Mouse (Mus musculus): ENCODE data around the gene Cebpe.

Cebpe gene

DNA sequence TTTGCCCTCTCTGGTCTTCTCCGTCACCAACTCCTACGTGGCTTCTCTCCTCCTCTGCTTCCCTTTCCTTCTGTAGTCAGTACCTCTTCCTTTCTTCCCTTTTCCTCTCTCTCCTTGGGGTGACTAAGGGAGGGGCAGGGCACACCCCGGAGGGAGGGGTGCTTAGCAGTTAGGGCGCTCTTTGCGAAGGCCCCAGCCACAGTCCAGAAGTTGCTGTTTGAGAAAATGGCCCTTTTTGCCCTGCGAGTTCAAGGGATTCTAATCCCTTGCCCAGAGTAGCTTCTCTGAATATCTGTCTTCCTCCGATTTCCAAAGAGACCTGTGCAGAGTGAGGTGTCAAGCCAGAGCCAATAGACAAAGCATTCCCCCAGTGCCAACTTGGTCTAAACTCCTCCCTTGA lies at the start of gene Cebpe:
Cebpe (minus strand) TSS at position 101 of the 400 bp plus-strand sequence.
- DNase-seq (ENCODE audit: low spot score in 2 of 2): no peak

DNA sequence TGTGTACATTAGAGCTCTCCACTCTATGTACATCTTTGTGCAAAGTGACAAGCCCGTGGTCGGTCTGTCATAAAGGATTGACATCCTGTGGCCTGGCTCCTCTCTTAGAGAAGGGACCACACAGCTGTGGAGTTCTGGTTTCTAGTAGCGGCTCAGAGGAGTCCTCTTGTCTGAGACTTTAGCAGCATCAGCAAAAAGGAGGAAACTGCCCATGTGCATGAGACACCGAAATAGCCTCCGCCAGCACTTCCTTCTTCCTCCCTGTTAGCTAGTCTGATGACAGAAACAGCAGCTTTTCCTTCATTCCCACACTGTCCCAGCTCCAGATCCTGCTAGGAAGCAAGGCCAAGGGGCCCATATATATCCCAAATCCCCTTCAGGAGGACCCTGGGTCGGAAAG lies 44.4 kb upstream of the Cebpe start:
- DNase-seq (ENCODE audit: low spot score in 2 of 2): no peak

DNA sequence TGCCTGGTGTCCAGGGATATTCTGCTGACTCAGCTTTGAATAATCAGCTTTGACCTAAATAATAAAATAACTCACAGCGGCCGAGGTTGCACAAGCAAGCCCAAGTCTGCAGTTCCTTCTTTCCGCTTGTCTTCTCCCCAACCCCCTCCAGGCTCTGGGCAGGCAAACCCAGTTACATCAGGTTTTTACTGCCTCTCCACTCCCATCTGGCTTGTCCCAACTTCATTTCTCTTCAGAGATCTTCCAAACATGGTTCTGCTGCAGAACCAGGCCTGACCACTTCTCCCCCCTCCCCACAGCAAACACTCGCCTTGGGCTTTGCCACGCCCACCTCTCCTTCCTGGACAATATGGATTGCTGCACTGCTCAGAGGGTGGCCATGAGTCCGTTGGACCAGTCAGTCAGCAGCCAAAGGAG lies 42.6 kb upstream of the Cebpe start:
- DNase-seq (ENCODE audit: low spot score in 2 of 2): no peak

DNA sequence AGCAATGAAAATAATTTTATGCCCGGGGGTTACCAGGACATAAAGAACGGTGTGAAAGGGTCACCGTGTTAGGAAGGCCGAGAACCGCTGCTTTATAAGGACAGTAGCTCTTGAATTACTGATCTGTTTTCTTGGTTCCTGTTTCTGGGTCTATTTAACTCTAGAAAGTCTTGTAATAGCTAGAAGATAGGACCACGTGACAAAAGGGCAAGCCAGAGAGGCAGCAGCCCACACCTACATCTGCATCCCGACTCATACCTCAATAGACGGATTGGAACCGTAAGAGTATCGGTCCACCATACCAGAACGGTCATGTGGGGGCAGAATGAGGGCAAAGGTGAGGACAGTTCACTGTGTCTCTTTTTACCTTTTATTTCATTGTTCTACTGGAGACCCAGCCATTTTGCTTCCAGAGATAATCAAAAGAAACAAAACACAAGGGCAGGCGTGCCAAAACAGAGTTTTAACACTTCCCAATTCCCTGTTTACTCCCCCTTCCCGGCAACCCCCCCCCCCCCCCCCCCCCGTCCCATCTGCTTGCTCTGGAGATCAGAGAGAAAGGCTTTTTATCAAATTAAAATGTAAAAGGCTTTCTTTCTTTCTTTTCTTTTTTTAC lies 42.1 kb upstream of the Cebpe start:
- DNase-seq (ENCODE audit: low spot score in 2 of 2): no peak

DNA sequence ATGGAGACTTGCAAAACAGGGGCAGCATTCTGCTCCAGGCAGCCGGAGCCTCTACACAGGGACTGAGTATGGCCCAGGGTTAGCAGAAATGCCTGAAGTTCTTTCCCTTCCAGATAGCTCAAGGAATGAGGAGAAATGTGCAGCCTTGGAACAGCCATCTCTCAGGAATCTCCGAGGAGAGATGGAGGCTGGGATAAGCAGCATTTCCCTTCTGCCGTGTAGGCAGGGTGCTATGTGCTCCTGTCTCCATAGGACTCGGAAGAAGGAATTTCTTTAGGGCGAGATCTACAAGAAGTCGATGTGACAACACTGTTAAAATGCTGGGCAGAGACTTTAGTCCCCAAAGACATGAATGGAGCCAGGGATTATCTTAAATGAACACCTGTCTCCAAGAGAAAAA lies 41.0 kb upstream of the Cebpe start:
- no peak for DNase-seq (ENCODE audit: low spot score in 2 of 2)

DNA sequence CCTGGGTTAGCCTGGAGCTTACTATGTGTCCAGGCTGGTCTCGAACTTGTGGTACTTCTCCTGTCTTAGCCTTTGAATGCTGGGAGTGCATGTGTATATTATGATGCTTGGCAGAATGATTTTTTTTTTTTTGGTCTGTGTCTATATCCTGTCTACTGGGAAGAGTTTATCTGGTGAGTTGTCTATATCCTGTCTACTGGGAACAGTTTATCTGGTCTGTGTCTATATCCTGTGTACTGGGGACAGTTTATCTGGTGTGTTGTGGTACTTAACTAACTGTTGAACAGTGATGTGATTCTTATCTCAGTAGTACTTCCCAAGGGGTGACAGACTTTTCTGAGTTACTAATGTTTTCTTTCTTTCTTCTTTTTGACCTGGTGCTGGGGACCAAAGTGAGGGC lies 39.8 kb upstream of the Cebpe start:
- no peak for DNase-seq (ENCODE audit: low spot score in 2 of 2)

DNA sequence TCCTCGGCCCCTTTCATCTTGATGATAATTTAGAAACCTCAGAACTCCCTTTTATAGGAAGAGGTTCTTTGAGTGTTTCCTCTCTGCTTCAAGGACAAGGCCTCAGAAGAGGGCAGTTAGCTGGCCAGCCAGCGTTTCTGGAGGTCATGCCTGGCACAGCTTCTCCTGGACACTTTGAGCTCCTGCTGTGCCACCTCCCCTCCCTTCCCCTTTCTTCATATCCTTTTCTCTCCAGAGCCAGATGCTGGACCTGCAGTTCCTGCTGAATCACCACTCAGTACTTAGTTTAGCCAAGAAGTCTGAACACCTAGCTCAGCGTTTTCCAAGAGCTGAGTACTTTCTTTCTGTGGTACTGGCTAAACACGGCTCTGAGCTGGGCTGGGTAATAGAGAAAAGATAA lies 37.3 kb upstream of the Cebpe start:
- DNase-seq (ENCODE audit: low spot score in 2 of 2): no peak

DNA sequence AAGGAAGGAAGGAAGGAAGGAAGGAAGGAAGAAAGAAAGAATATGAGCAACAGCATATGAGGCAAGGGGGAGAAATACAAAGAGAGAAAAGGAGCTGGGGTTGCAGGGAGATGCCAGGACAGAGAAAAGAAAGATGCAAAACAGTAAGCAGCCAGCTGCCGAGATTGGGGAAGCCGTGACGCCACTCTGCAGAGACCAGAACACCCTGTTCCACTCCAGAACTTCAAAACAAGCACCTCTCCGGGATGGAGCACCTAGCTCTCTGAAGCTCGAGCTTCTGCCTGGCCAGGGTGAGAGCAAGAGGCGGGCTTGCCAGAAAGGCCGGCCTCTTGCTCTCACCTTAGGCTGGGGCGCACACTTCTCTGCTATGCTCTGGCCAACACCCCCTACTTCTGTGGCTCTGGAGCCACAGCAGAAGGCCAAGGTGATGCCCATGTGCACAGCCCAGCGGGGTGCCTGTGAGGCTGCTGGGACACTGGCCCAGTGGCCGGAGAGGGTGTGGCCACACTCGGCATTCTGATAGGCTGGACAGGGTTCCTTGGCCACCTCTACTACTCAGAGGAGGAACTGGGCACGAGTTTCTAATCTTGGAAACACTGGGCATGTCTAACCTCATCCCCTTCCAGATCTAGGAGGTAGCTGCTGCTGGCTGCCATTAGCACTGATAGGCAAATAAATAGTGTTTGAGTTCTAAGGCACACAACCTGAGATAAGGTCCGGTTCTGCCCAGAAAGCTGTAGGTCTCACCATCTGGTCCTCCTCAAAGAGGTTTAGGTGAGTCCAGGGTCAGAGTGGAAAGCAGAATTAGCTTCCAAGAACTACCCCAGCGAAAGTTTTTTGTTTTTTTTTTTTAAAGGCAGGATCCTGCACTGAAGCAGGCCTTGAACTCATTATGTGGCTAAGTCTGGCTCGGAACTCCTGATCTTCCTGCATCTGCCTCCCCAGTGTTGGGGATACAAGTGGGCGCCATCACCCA lies 36.3 kb upstream of the Cebpe start:
- no peak for DNase-seq (ENCODE audit: low spot score in 2 of 2)

DNA sequence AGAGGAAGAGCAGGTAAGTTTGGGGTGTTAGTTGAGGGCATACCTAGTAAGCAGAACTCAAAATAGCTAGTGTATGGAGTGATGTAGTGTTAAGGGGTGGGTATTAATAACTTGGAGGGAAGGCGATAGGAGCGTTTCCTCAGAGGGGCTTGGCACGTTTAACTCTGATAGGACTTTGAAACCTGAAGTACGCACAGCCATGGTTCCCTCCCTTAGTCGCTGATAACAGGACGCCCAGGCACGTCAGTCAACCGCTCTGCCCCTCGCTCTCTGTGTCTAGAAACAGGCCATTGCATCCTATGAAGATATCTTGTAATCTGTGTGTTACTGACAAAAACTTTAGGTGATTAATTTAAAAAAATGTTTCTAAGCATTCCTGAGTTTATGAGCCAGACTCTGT lies 34.1 kb upstream of the Cebpe start:
- no peak for DNase-seq (ENCODE audit: low spot score in 2 of 2)

DNA sequence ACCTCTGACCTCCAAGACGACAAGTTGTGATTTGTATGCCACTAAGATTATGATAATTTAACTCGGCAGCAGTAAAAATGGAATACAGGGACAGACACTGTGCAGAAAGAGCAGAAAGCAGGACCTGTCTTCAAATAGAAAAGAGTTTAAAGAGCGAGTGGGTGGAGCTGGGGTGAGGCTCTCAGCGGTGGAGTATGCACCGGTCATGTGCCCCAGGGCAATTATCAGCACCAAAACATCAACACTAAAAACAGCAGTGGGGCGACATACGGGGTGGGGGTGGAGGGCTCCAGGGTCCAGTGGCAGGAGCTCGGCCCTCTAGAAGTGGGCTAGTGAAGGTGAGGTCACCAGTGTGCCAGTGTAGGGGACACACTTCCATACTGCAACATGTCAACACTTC lies 32.5 kb upstream of the Cebpe start:
- DNase-seq (ENCODE audit: low spot score in 2 of 2): no peak

DNA sequence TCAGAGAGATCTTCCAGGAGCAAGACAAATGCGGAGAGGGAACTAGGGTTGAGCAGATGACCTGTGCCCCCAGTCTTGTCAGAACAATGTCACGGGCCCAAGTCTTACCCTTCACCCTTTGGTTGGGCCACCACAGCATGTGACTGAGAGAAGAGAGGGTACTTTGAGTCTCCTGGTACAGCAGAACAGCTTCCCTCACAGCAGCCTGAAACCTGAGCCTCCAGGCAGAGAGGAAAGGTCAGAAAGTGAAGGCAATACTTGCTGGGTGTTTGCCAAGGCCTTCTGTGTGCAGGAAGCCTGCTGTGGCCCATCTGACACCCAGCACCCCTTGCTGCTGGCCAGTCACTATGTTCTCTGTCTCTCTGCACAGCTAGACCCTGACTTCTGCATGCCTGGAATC lies 30.4 kb upstream of the Cebpe start:
- no peak for DNase-seq (ENCODE audit: low spot score in 2 of 2)

DNA sequence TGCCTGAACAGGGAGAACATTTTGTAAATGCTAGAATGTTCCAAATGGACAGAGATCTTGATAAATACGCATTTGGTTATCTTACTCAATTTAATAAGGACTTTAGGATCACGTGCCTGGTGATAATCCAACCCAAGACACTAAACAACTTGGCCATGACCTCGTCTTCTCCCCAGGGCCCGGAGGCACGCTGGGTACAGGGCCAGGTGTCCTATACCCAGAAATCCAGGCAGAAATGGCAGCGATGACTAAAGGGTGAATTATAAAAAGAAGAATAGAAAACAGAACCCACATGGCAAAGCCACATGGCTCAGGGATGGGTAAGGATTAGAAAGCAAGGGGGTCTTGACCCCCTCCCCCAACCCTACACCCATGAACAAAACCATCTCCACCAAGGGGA lies 29.7 kb upstream of the Cebpe start:
- no peak for DNase-seq (ENCODE audit: low spot score in 2 of 2)

DNA sequence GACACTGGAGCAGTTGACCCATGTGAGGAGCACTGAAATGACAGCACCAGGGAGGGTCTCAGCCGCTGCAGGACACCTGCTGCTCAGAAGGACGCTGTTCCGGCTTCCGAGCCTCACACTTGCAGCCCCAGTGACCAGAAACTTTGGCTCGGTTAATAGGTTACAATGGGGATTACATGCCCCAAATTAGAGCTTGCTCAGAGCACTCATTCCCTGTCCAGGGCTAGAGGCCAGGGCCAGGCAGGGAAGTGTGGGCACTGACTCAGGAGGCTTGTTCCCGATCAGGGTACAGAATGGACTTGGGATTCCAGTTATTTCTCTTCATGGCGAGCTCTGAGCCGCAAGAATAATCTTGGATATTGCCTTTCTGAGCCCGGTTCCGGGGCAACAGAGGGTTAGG lies 25.7 kb upstream of the Cebpe start:
- no peak for DNase-seq (ENCODE audit: low spot score in 2 of 2)

DNA sequence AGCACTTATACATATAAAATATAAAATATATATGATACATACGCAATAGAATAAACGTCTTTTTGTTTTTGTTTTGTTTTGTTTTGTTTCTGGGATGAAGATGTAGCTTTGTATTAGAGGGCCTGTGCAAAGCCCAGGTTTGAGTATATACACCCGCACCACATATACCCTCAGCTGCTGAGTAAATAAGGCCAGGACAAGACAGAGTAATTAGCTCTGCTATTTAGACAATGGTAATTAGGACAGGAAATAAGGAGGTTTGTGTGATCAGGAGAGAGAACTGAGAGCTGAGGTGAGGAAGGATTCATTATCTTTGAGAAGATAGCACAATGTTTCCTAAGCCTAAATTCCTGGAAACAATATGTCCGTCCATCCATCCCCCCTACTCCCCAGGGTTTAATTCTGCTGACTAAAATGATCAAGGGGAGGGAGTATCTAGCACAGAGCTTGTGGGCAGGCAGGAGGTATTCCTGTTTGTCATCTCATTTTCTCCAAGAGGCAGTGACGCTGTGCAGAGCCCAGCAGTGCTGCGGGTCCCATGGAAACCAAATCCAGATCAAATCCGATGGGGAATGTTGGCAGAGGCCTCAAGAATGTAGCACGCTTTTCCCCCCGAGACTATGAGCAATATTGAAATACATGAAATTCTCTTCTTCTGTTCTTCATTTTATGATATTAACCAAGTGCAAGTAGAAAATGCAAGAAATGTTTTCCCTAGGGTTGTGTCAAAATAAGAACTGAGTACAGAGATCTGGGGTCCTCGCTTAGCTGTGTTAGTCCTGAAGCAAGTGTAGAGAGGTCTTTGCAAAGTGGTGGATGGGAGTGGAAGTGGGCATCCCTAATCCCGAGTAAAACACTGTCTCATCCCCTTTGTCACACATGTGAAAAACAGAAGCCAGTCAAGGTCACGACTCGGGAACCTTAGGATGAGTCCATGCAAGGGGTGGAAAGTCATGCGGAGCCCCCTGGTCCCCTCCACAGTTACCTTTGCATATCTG lies 24.9 kb upstream of the Cebpe start:
- DNase-seq (ENCODE audit: low spot score in 2 of 2): no peak

DNA sequence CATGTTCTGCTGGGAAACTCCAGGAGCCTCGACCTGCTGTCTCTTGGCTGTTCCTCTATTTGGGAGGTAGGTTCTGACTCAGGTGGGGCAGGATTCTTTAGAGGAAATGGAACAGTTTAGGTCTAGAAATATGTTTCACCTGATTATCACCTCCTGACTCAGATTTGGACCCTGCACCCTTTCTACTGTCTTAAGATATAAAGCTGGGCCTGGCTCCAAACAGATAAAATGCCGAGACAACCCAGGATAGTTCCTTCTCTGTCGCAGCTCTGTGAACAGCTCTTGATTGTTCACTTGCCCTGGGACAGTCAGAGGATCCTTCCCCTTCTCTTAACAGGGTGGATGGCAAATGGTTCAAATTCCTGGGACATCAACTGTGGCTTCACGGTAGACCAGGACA lies 23.2 kb upstream of the Cebpe start:
- DNase-seq (ENCODE audit: low spot score in 2 of 2): no peak

DNA sequence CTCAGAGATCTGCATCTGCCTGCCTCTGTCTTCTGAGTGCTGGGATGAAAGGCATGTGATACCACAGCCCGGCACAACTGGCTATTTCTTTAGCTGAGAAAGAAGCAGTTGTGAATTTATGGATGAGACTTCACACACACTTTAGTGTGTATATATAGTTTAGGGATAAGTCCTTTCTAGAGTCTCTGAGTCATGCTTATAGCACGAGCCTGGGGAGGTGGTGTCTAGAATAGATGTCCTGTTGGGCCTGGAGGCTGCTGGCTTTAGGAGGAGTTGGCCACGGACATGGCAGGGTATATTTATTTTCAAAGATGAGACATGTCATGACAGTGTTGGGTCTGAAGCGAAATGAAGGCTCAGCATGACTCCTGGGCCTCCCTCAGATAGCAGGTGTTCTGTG lies 22.0 kb upstream of the Cebpe start:
- no peak for DNase-seq (ENCODE audit: low spot score in 2 of 2)

DNA sequence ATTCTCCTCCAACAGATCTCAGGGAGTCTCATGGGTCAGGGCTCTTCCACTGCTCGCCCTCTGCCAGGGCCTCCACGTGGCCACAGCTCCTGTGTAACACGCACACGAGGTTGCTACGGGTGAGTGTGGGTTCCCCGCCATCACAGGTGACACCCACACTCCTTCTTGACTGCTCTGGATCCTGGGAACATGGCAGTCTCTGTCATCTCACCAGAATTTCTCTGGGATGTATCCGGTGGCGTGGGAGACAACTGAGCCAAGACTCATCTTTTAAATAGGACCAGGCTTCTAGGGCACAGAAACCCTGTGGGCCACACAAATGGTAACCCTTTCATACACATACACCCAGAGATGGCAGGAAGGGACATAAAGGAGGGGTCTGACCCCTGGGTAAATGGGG lies 20.2 kb upstream of the Cebpe start:
- no peak for DNase-seq (ENCODE audit: low spot score in 2 of 2)

DNA sequence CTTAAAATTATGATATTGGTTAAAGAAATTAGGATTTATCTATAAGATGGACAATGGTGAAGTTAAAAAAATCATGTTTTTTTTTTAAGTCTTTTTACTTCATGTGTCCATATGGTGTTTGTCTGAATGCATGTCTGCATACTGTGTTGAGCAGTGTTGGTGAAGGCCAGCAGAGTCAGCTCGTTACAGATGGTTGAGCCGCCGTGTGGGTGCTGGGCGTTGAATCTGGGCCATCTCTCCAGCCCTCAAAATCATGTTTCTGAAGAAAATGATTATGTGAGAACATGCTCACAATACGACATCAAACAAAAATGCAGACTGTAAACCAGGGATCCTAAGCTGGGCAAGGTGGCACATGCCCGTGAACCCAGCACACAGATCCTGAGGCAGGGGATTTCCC lies 18.3 kb upstream of the Cebpe start:
- DNase-seq (ENCODE audit: low spot score in 2 of 2): no peak

DNA sequence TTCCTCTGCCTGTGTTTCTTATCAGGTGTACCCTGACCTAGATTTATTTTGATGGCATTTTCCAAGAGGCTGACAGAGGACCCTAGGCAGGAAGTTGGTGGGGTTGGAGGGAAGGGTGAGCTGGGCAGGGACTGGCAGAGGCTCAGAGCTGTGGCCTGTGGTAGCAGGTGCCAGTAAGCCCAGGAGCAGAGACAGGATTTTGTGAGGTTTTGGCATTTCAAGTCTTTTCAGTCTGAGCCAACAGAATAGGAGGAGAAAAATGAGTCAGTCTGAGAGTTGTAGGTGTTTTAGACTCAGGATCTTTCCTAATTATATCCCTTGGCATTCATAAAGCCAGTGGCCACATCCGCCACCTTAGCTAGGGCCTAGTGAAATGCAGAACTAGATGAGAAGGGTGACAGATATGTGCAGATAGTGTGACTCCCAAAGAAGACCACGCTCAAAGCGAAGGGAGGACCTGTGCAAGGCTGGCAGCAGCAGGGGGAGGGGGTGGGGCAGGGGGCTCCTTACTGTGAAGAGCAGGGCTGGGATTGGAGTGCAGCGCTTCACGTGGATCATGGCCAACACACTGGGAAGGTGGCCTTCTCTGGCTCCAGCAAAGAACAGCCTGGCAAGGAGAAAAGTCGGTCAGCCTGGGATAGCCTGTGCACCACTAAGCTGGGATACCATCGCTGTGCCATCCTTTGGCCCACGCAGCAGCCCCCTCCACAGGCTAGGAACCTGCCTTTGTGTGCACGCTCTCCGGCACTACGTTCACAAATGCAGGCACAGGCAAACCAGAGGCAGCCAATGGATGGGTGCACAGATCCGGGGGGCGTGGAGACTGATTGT lies 17.1 kb upstream of the Cebpe start:
- DNase-seq (ENCODE audit: low spot score in 2 of 2): no peak

DNA sequence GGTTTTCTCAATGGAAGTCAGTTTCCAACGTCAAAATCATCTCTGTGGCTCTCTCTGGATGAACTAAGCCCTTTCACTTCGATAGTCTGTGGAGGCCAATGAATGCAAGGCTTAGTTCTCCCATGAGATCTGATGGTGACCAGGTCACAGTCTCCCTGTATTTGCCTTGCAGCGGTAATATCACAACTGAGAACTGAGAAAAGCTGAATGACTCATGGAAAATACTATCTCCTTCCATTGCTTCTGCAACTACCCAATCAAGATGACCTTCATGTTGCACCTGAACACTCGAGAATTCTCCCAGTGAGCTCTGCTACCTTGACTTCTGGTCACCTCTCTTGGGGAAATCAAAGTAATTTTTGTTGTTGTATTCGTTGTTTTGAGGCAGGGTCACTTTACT lies 15.6 kb upstream of the Cebpe start:
- no peak for DNase-seq (ENCODE audit: low spot score in 2 of 2)

DNA sequence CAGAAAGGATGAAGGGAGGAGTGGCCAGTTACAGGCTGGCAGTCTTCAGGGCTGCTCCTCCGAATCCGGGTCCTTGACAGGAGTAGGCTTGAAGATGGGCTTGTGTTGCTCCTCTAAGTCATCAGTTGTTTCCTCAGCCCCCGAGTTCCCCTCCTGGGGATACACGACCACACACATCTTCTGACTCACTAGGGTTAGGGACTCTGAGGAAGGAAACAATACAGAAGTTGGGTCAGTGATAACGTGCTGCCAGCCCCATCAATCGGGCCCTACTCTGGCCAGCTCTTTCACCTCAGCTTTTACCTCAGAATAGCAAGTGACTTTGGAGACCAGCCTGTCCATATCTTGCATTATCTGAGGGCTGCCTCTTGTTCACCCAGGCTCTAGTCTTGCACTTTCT lies 12.1 kb upstream of the Cebpe start:
- no peak for DNase-seq (ENCODE audit: low spot score in 2 of 2)

Measured in spleen, postnatal 4 days (tissue).